Mouse (Mus musculus) gastrocnemius, postnatal 25 days (tissue): ENCODE measurements around the gene H2-T24. TPM values are rescaled to one million over a fixed set of nuclear protein-coding genes. Genes with fewer than 3 reads are reported as not detected.
"Not testable (repeated sequence)": the region's sequence is repeated elsewhere in the genome, so short reads cannot be mapped to it uniquely, and the experiment has no call there.

Experiments used
- DNase-seq: peaks from one replicate; pipeline ENCODE4 v3.0.0; 2022
- total RNA-seq, 2 experiments: library from RNA; stranded (reverse); gene quantifications; 1 replicate in 1 of 2; 2 replicates in 1 of 2; pipeline ENCODE4 v1.2.3; 2021

Gene H2-T24
- total RNA-seq, 2 experiments from 2014 or later = 1.6 to 1.7 TPM

DNA sequence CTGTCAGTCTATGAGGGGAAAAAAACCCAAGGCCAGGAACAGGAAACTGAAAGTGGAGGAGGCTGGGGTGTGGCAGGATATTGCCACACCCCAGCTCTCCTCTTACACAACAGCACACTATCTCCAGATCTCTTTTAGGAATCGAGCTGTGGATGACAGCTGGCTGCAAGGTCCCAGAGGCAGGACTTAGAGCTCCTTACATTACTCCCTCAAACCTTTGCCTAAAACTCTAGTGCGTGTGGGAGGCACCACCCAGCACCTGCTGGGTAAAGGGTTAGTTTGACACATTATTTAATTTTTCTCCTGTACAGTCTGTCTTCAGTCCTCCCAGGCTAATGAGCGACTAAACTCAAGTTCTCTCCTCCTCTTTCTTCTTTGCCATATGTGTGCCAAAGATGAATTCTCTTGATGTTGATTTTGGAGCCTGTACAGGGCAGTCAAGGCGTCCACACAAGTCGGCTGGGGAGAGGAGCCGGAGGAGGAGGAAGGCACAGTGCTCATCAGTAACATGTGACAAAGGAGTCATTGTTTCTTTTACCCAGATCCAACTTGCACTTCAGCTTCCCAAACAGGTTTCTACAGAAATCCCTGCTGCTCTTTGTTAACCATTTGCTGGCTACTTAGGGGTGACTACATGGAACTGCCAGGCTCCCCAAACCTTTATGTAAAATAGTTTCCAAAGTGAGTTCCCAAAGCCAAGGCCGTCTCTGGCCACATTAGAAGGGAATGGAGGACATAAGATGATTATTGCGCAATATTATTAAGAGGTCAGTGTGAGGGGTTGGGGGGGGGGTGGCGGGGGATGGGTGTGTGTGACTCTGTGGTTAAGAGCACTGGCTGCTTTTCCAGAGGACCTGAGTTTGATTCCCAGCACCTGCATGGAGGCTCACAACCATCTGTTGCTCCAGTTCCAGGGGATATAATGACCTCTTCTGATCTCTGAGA, 3.6 kb upstream of the H2-T24 start:
- no peak for DNase-seq

DNA sequence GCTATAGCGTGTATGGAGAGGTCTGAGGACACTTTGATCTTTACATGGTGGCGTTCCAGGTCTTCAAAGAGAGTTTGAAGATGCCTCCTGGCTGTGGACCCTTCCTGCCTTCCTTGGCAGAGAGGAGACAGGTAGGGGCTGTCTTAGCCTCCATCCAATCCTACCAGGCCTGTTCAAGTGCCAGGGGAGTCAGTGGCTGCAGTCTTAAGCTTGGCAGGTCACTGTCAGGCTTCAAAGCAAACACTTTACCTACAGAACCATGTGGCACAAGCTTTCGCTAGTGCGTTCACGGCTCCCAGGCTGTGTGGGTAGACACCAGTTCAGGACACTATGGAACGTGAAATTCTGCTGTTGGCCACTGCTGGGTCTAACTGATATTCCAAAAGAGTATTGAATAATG, 2.6 kb upstream of the H2-T24 start:
- DNase-seq = no peak

DNA sequence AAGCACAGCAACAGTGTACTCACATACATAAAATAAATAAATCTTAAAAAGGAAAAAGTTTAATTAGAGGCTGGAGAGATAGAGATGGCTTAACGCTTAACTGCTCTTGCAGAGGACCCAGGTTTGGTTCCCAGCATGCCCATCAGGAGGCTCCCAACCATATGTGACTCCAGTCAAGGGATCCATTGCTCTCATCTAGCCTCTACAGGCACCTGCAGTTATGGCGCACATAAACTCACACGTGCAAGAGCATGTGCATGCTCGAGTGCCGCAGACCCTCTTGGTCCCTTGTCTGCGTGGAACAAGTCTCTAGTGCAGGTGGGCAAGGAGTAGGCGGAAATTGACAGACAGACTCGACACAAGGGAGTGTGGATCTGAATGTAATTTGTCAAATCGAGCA, 1.7 kb upstream of the H2-T24 start:
- DNase-seq = no peak

DNA sequence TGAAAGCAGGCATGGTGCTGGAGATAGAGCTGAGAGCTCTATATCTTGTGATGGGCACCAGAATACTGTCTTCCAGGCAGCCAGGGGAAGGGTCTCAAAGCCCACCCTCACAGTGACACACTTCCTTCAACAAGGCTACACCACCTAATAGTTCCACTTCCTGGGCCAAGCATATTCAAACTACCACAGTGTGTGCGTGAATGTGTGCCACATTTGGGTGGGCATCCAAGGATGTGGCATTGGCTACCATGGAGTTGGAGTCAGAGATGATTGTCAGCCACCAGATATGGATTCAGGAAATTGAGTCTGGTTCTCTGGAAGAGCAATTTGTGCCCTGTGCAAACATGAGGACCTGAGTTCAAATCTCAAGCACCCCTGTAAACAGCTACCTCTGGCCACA, 949 bp upstream of the H2-T24 start:
- DNase-seq = no peak

DNA sequence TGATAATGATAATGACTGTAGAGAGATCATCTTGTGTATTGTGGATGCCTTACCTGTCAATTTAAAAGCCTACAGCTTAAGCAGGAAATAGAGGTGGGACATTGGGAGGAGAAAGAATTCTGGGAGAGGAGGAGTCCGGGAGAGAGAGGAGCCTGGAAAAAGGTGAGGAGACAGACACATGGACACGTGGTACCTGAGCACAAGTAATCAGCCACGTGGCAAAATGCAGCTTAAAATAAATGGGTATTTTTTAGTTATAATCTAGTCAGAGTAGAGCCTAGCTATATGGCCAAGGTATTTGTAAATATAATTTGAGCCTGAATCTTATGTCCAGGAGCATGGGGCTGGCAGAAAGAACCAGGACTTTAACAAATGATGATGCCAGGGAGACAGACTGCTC, 841 bp downstream of the H2-T24 start:
- no peak for DNase-seq

DNA sequence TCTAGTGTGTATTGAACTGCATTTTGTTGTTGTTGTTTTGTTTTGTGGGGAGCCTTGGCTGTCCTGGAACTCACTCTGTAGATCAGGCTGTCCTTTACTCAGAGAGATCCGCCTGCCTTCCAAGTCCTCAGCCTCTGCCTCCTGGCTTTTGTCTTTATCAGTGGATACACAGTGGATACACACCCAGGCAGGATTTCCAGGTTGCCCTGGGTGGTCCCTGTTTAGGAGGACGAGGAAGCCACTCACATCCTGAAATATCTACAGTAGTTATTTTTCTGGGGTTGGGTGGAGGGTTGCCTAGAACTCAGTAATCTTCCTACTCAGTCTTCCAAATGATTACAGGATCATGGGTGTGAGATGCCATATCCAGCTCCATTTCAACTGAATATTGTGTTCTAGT, 1.4 kb downstream of the H2-T24 start:
- no peak for DNase-seq

- no peak for DNase-seq
Observed at GRCm38 (mm10) chr17:36017046-36017445, 3.3 kb downstream of the H2-T24 start.

GRCm38 (mm10) chr17:36014977-36015376, 5.4 kb downstream of the H2-T24 start:
- DNase-seq = no peak

- not testable (repeated sequence) for DNase-seq
Observed at GRCm38 (mm10) chr17:36004409-36004808, 16.0 kb downstream of the H2-T24 start.

DNA sequence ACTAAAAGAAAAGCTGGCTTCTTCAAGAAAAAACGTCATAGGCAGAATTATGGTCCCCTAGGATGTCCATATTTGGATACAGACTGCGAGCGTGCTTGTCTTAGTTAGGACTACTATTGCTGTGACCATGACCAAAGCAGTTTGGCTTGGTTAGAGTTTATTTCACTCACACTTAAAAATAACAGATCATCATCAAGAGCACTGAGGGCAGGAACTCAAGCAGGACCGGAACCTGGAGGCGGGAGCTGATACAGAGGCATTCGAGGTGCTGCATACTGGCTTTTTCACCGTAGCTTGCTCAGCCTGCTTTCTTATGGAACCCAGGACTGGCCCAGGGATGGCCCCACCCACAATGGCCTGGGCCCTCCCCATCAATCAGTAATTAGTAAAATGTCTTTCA, 17.0 kb downstream of the H2-T24 start:
- no peak for DNase-seq

GRCm38 (mm10) chr17:36001966-36002365, 18.4 kb downstream of the H2-T24 start:
- DNase-seq = no peak

DNA sequence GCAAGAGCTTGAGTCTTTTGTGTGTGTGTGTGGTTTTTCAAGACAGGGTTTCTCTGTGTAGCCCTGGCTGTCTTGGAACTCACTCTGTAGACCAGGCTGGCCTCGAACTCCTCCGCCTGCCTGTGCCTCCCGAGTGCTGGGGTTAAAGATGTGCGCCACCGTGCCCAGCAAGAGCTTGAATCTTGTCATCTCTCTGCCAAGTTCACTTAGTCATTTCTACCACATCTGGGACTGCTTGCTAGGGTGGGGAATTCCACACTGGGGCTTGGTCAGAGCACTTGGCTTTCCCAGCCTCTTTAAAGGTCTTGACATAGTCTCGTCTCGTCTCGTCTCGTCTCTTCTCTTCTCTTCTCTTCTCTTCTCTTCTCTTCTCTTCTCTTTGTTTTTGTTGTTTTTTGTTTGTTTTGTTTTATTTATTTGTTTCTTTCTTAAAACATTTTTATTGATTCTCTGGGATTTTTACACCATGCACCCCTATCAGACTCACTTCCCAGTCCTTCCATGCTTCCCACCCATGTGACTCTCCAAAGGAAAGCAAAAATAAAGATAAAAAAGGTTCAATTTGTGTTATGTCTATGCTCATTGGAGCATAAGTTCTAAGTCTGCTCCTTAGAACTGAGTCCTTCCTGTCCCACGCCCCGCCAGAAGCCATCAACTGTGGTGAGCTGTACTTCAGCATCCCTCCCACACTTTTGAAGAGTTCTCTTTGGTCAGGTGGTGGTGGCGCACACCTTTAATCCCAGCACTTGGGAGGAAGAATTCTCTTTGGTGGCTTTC, 19.1 kb downstream of the H2-T24 start:
- no peak for DNase-seq

GRCm38 (mm10) chr17:36000349-36000748, 20.0 kb downstream of the H2-T24 start:
- DNase-seq = no peak

- DNase-seq = no peak
Observed at GRCm38 (mm10) chr17:35999356-35999755, 21.0 kb downstream of the H2-T24 start.

- no peak for DNase-seq
Observed at GRCm38 (mm10) chr17:35998545-35999305, 21.6 kb downstream of the H2-T24 start.

- DNase-seq = no peak
Observed at GRCm38 (mm10) chr17:35997713-35998510, 22.4 kb downstream of the H2-T24 start.

DNA sequence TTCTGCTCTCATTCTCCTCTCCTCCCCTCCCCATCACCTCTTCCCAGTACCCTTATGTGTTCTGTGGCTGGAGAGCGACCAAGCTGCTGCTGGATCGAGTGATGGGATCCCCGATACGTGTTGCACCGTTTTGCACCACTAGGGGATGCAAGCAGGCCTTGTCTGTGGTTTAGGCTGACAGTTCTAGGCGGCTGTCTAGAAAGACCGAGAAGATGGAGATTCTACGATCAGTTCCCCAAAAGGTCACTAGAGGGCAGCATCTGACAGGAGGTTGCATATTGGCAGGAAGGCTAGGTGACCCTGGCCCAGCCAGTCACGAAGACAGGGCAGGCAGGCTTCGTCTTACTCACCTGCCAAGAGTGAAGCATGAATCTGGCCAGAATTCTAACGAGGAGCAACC, 23.4 kb downstream of the H2-T24 start:
- DNase-seq = peak; percentile 88

- DNase-seq = no peak
Observed at GRCm38 (mm10) chr17:35994879-35995240, 25.5 kb downstream of the H2-T24 start.

DNA sequence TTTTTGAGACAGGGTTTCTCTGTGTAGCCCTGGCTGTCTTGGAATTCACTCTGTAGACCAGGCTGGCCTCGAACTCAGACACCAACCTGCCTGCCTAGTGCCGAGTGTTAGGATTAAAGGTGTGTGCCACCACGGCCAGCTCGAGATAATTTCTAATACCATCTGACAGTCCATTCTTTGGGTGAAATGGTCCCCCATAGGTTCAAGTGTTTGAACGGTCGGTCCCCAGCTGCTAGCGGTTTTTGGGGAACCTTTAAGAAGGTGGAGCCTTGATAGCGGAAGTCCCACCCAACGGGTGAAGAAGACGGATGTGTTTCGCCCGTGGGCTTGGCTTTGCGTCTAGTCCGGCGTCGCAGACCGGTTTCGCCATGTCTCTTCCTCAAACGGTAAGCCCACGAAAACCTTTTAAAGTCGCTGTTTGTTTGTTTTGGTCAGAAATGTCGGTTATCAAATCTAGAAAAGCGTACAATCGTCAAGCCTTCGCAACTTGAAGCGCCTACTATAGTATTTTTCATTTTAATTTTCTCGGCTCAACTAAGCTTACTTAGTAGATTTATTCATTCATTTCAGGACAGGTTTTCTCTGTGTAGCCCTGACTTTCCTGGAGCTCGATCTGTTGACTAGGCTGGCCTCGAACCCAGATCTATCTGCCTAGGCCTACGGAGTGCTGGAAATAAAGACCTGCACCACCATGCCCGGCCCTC, 26.0 kb downstream of the H2-T24 start:
- DNase-seq = peak; percentile 77

- peak; percentile 54 for DNase-seq
Observed at GRCm38 (mm10) chr17:35993675-35994074, 26.7 kb downstream of the H2-T24 start.

- no peak for DNase-seq
Observed at GRCm38 (mm10) chr17:35991781-35992180, 28.6 kb downstream of the H2-T24 start.
